Mouse (Mus musculus): Measurements from ENCODE around the gene Plod3.

- TF ChIP-seq POLR2A (IDR thresholded peaks at IDR 0.05; ENCODE audit: extremely low read depth, insufficient read depth, low read length) (no peak), CTCF (IDR thresholded peaks at IDR 0.05; ENCODE audit: low read depth, low read length) (peak; percentile 91)
Measured at GRCm38 (mm10) chr5:136970703-136971102, 16.1 kb upstream of the Plod3 start.

Measured in liver, adult 2 months (tissue).